Mouse (Mus musculus): ENCODE data around the gene Mettl15.

Mettl15 gene

DNA sequence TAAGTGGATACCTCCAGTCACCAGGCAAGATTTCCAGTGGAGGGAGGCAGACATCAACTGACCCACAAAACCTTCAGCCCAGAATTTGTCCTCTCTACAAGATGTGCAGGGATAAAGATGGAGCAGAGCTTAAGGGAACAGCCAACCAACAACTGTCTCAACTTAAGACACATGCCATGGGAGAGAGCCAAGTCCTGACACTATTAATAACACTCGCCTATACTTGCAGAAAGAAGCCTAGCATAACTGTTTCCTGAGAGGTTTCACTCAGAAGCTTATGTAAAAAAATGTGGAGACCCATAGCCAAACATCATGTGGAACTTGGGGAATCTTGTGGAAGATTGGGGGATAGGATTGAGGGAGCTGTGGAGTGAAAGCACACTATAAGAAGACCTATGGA lies 124.4 kb downstream of the Mettl15 start:
- DNase-seq: no peak

- DNase-seq: peak; percentile 14
Measured at GRCm38 (mm10) chr2:109153402-109154050, 127.0 kb downstream of the Mettl15 start.

GRCm38 (mm10) chr2:109147292-109147691 lies 133.3 kb downstream of the Mettl15 start:
- no peak for DNase-seq

- no peak for DNase-seq
Measured at GRCm38 (mm10) chr2:109144410-109144809, 136.1 kb downstream of the Mettl15 start.

DNA sequence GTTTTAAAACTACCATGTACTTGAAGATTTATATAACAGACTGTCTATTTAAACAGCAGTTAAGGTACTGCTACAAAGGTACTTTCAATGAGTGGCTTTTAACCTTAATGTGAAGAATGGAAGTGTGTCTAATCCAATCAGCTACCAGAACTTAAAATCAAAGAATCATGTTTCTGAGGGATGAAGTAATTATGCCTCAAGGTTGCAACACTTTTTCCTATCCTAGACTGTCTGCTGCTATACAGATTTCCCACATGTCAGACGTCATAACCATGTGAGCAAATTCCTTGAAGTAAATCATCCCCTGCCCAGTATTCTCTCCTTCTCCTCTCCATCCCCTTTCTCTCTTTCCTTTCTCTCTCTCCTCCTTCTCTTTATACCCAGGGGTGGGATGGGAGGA lies 140.2 kb downstream of the Mettl15 start:
- DNase-seq: no peak

- no peak for DNase-seq
Measured at GRCm38 (mm10) chr2:109137276-109137675, 143.3 kb downstream of the Mettl15 start.

DNA sequence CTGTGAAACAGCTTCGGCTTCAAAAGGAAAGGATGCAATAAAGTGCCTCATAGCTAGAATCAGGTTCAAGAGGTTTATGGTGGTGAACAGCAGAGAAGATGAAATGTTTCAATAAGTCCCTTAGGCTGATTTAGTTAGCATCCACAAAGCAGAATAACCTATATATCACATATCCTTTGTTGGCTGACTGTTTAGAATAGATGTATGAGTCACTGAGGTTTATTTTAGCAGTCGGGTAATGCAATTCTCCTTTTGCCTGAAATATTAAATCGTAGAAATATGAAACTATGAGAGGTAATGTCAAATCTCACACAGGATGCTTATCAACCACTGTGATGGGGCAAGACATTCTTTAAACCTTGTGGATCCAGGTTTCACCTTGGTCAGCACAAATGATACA lies 149.8 kb downstream of the Mettl15 start:
- DNase-seq: no peak

DNA sequence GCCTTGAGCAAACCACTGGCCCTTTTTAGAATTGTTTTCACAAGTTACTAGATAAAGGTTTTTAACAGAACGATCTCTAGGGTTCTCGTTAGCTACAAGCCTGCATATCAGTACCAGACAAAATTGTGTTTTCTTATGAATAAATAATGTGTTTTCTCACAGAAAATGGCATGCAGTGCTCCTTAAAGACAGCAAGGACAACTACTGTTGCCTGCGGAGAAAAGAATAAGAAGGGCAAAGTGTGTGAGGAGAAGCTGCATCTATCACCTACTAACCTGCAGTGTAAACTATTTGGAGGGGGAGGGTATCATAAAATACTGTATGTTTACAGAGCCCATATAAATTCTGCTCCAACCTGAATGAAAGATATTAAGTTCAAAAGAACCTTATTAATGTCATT lies 150.6 kb downstream of the Mettl15 start:
- DNase-seq: no peak

GRCm38 (mm10) chr2:109105773-109106484 lies 174.6 kb downstream of the Mettl15 start:
- DNase-seq: no peak

DNA sequence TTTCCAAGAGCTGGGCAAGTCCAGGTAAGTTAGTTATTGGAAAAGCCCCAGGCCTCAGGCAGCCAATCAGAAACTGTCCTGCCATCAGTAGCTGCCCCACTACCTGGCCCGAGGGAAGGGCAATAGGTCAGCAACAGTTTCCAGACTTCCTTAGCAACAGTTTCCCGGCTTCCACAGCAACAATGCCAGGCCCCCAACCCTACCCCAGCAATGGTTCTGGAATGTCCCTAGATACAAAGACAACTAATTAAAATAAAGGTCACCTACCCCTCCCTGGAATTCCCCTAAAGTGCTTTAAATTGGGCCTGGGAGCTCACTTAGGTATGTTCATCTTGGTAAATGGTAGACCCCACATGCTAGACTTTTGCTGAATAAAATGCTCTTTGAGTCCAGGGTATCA lies 230.9 kb downstream of the Mettl15 start:
- no peak for DNase-seq
